Mouse (Mus musculus) spleen, adult 18-20 months (tissue): ENCODE measurements around the gene Mrgprh.

Experiments used
- DNase-seq, 2 experiments: peaks; one replicate each; pipeline ENCODE4 v3.0.0; 2022; ENCODE audit warnings: mixed read lengths in 2 of 2

The Mrgprh gene

DNA sequence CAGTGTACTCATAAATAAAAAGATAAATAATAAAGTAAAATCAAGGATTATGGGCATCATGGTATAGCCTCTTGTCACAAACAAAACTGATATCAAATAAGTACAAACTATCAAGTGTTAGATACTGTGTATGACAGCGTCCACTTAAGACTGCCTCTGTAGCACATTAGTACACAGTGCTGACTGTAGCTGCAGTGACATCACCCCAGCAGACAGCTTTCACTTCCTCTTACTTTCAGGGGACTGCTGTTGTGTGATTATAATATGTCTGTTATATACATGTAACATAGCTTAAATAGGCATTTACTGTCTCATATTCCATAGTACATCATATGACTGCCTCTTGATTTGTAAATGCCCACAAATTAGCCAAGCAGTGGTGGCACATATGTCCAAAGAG lies 45.2 kb downstream of the Mrgprh start:
- DNase-seq = no peak

DNA sequence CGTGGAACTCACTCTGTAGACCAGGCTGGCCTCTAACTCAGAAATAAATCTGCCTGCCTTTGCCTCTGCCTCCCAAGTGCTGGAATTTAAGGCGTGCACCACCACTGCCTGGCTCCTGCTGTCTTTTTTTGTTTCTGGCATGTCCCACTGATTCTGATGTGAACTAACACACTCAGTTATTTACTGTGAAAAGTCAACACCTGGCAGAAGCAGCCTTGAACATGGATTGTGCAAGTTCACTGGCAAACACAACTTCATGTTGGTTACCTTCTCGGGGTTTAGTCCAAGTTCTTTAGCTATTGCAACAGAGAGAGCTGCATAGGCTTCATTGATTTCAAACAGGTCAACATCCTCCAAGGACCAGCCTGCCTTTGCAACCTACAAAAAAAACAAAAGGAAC lies 49.2 kb downstream of the Mrgprh start:
- DNase-seq = no peak

DNA sequence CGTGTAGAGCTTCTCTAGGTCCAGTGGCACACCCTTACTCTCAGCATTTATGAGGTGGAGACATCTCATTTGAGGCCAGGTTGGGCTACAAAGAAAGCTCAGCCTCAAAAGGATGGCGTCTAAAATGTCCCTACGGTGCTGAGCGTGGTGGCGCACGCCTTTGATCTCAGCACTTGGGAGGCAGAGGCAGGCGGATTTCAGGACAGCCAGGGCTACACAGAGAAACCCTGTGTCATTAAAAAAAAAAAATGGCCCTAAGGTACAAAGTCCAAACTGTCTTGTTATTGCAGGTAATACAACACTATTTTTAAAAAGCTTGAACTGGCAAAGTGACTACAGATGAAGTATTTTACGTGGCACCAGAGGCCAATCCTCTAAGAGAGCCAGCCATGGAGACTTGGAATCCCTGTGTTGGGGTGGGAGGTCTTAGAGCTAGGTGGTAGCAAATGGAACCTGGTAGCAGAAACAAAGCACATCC lies 49.9 kb downstream of the Mrgprh start:
- no peak for DNase-seq
